Mouse (Mus musculus) kidney, embryonic 15.5 days (tissue): Measurements from ENCODE around the gene Supt20. TPM values are rescaled to one million over a fixed set of nuclear protein-coding genes. Genes with fewer than 3 reads are reported as not detected.
"Not testable (repeated sequence)": the region's sequence is repeated elsewhere in the genome, so short reads cannot be mapped to it uniquely, and the experiment has no call there.

ENCODE experiments used
- ATAC-seq: fragments of 200-750 bp; cut with Nextera tagmentation; replicated peaks from 2 replicates; pipeline ENCODE4 v1.8.0; 2017; ENCODE audit warnings: moderate TSS enrichment; ENCODE audit not compliant: low FRiP score
- H3K27ac ChIP-seq: fragments of 300-500 bp; sonication (generic); 2 replicates; pipeline ENCODE4 v1.5.1; 2015; ENCODE audit warnings: mild to moderate bottlenecking, inconsistent platforms
- H3K27me3 ChIP-seq: fragments of 300-500 bp; sonication (generic); 2 replicates; pipeline ENCODE4 v1.6.1; 2015; ENCODE audit warnings: inconsistent platforms
- H3K36me3 ChIP-seq: fragments of 300-500 bp; sonication (generic); 2 replicates; pipeline ENCODE4 v1.6.1; 2015; ENCODE audit warnings: inconsistent platforms
- H3K4me1 ChIP-seq: fragments of 300-500 bp; sonication (generic); 2 replicates; pipeline ENCODE4 v1.6.1; 2015; ENCODE audit warnings: inconsistent platforms
- H3K4me2 ChIP-seq: fragments of 300-500 bp; sonication (generic); 2 replicates; pipeline ENCODE4 v1.6.1; 2015; ENCODE audit warnings: moderate library complexity, mild to moderate bottlenecking, inconsistent platforms
- H3K4me3 ChIP-seq: fragments of 300-500 bp; sonication (generic); replicated peaks from 2 replicates; pipeline ENCODE4 v1.5.1; 2015; ENCODE audit warnings: mild to moderate bottlenecking, inconsistent platforms
- H3K9ac ChIP-seq: fragments of 300-500 bp; sonication (generic); 2 replicates; pipeline ENCODE4 v1.6.1; 2015; ENCODE audit warnings: mild to moderate bottlenecking, inconsistent platforms
- H3K9me3 ChIP-seq: fragments of 300-500 bp; sonication (generic); replicated peaks from 2 replicates; pipeline ENCODE4 v1.6.1; 2016; ENCODE audit warnings: inconsistent platforms
- WGBS: fragments of 180-500 bp; shearing (Covaris S2); methylation state at CpG from one replicate; pipeline ENCODE4 v1.1.7; 2015; ENCODE audit warnings: mixed read lengths; 5-methylcytosine and 5-hydroxymethylcytosine counted together
- polyA plus RNA-seq: library from polyadenylated mRNA; unstranded; fragments of >200 nt; fragmentation: Nextera tagmentation; extraction: Ambion mirVana; gene quantifications from 2 replicates; pipeline ENCODE4 v1.2.1, GENCODE M21; 2015

The Supt20 gene
- polyA plus RNA-seq, 1 experiment from 2014 or later: 115 TPM

DNA sequence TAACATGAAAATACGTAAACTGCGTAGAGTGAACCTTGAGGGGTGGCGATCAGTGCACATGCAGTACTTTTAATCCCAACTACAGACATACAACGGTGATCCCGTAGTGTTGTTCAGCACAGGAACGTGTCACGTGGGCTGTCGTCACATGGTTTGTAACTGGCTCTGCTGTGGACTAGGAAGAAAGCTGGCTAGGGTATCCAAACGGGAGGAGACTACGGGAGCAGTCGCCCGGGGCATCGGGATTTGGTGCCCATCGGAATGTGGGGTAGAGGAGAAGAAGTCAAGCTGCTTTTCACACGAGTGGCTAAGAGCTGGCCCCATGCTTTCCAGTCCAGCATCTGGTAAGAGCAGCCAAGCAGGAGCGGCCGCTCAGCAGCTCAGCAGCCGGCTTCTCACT is 71.8 kb downstream of the Supt20 start:
- H3K27ac ChIP-seq: no peak overlapping the region
- ATAC-seq: no peak
- H3K4me1 ChIP-seq: 0 out of 2 replicates have a peak, but pooled peaks cover 9% of the 10 kb centered on the region
- peak overlapping the region; percentile 39 for H3K4me2 ChIP-seq
- H3K27me3 ChIP-seq: no peaks in the 10 kb centered on the region
- H3K9ac ChIP-seq: no peak overlapping the region
- H3K9me3 ChIP-seq: no peaks in the 10 kb centered on the region
- no peaks in the 10 kb centered on the region for H3K36me3 ChIP-seq
- H3K4me3 ChIP-seq: peak overlapping the region; percentile 13; the same call in 1 of the 2 replicates
- 70% methylated on average over 18 of the region's 18 CpGs for WGBS

DNA sequence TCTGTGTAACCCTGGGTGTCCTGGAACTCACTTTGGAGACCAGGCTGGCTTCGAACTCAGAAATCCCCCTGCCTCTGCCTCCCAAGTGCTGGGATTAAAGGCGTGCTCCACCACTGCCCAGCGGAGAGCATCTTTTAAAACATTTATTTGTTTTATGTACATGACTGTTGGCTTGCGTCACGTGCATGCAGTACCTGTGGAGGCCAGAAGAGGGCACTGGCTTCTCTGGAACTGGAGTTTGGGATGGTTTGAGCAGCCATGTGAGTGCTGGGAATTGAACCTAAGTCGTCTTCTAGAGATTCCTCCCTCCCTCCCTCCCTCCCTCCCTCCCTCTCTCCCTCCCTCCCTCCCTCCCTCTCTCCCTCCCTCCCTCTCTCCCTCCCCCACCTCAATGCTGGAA is 72.9 kb downstream of the Supt20 start:
- H3K27me3 ChIP-seq, H3K4me2 ChIP-seq, ATAC-seq, H3K9me3 ChIP-seq, H3K9ac ChIP-seq, H3K4me3 ChIP-seq, H3K36me3 ChIP-seq, H3K4me1 ChIP-seq, H3K27ac ChIP-seq: not testable (repeated sequence)
- WGBS: 93% methylated on average over 6 of the region's 6 CpGs

DNA sequence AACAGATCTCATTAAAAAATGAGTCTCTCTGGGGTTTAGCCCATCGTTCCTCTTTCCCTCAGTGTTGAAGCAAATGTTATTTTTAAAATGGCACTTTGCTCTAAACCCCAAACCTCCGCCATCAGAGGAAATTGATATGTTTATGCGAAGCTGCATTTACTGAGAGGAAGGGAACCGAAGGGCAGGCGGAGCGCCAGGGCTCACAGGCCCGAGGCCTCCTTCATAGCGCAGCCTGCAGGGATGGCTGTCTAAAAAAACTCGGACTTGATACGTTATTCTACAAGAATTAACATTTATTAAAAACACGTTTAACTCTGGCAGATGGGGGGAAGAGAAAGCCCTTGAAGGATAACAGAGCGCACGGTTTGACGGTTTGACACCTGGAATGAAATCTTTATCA is 73.4 kb downstream of the Supt20 start:
- 0 out of 2 replicates have a peak, but pooled peaks cover 5% of the 10 kb centered on the region for H3K4me1 ChIP-seq
- H3K4me3 ChIP-seq: no peak overlapping the region
- H3K9me3 ChIP-seq: no peaks in the 10 kb centered on the region
- 78% methylated on average over 14 of the region's 14 CpGs for WGBS
- no peak overlapping the region for H3K4me2 ChIP-seq
- no peak for ATAC-seq
- H3K27me3 ChIP-seq: no peaks in the 10 kb centered on the region
- no peaks in the 10 kb centered on the region for H3K36me3 ChIP-seq
- no peak overlapping the region for H3K9ac ChIP-seq
- no peak overlapping the region for H3K27ac ChIP-seq

DNA sequence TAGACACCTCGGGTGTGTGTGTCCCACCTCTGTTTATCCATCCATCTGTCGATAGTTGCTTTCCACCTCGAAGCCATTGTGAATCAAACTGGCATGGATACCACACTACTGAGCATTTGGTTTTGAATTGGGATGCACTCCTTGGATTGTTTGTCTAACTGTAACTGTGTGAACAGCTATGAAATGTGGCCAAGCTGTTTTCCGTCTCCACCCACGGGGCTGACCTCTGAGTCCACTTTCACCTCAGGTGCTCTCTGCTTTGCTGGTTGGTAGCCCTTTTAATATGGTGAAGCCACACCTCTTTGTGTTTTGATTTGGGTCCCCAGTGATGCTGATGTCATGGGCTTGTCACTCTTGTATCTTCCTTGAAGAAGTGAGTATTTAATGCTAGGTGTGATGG is 74.2 kb downstream of the Supt20 start:
- WGBS: 77% methylated on average over 5 of the region's 5 CpGs
- no peak for ATAC-seq
- no peaks in the 10 kb centered on the region for H3K36me3 ChIP-seq
- no peak overlapping the region for H3K4me3 ChIP-seq
- no peaks in the 10 kb centered on the region for H3K9me3 ChIP-seq
- H3K27ac ChIP-seq: no peak overlapping the region
- 0 out of 2 replicates have a peak, but pooled peaks cover 2% of the 10 kb centered on the region for H3K4me1 ChIP-seq
- H3K4me2 ChIP-seq: no peak overlapping the region
- no peak overlapping the region for H3K9ac ChIP-seq
- no peaks in the 10 kb centered on the region for H3K27me3 ChIP-seq

DNA sequence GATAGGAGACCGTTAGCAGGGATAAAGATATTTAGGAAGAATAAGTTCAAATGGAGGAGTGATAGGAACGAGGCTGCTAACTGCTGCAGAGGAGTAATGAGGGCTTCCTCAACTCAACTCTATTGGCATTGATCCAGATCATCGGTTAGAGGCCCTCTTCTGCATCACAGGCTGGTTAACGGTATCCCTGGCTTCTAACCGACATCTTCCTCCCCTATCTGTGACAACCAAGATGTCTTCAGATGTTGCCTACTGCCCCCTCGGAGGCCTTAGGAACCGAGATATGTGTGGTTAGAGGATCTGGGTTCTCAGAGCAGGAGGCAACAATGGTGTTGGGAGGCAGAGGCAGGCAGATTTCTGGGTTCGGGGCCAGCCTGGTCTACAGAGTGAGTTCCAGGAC is 76.0 kb downstream of the Supt20 start:
- WGBS: 84% methylated on average over 8 of the region's 8 CpGs
- no peak for ATAC-seq
- Histone ChIP-seq H3K4me1 (0 out of 2 replicates have a peak, but pooled peaks cover 2% of the 10 kb centered on the region), H3K4me2 (no peak overlapping the region), H3K27me3 (no peaks in the 10 kb centered on the region), H3K36me3 (no peaks in the 10 kb centered on the region), H3K9me3 (no peaks in the 10 kb centered on the region), H3K9ac (no peak overlapping the region), H3K4me3 (no peak overlapping the region), H3K27ac (no peak overlapping the region)

DNA sequence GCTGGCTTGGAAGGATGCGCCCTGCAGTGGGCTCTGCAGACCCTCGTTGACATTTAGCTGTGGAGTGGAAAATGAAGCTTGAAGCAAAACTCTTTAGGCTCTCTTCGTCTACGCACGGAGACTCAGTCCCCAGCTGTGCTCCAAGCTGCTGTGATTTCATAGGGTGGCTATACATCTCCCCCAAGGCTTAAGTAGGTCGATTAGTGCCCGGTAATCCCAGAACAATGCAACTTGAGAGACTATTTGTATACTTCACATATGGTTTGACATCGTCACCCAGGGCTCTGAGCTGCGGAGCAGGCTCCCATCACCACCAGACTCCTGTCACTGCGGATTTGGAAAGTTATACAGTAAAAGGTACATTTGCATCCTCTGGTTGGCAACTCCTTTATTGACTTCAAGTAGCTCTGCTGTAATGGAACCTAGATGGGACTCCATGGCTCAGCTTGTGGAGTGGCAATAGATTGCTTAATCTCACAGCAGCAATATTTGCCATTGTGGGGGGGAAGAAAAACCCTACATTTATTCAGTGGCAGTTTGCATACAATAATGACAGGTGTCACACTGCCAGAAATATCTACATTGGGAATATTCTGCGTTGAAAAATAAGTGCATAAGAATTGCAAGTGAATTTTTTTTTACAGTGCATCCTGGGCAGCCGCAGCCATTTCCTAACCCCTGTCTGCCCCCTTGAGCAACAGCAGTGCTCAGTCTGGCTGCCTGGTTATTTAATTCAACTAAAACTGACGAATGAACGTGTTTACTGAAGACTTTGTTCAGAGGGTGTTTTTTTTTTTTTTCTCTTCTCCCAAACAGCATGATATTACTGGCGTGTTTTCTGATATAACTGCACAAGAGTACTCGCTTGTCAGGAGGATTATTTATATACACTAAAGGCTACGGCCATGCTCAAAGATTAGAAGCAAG is 77.0 kb downstream of the Supt20 start:
- no peak overlapping the region for H3K4me2 ChIP-seq
- no peaks in the 10 kb centered on the region for H3K27me3 ChIP-seq
- no peak overlapping the region for H3K9ac ChIP-seq
- 74% methylated on average over 17 of the region's 17 CpGs for WGBS
- H3K9me3 ChIP-seq: no peaks in the 10 kb centered on the region
- H3K27ac ChIP-seq: no peak overlapping the region
- no peaks in the 10 kb centered on the region for H3K4me1 ChIP-seq
- no peak overlapping the region for H3K4me3 ChIP-seq
- no peaks in the 10 kb centered on the region for H3K36me3 ChIP-seq
- no peak for ATAC-seq

DNA sequence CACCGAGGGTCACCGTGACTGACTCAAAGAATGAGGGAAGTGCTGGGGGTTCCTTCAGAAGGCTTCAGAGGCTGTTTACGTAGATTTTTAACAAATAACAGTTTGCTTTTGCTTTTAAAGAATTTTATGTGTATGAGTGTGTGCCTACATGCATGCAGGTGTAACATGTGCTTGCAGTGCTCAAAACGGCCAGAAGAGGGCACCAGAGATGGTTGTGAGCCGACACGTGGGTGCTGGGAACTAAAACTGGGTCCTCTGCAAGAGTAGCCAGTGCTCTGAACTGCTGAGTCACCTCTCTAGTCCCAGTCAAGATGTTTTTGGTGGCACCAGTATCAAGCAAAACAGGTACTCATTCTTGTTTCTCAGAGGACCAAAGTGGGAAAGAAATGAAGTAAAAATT is 81.0 kb downstream of the Supt20 start:
- no peaks in the 10 kb centered on the region for H3K27me3 ChIP-seq
- H3K4me1 ChIP-seq: peaks cover 2% of the 10 kb centered on the region; the same call in 1 of the 2 replicates
- H3K9me3 ChIP-seq: no peaks in the 10 kb centered on the region
- no peak overlapping the region for H3K4me2 ChIP-seq
- no peaks in the 10 kb centered on the region for H3K36me3 ChIP-seq
- 84% methylated on average over 6 of the region's 6 CpGs for WGBS
- H3K4me3 ChIP-seq: no peak overlapping the region
- no peak overlapping the region for H3K27ac ChIP-seq
- no peak for ATAC-seq
- no peak overlapping the region for H3K9ac ChIP-seq

DNA sequence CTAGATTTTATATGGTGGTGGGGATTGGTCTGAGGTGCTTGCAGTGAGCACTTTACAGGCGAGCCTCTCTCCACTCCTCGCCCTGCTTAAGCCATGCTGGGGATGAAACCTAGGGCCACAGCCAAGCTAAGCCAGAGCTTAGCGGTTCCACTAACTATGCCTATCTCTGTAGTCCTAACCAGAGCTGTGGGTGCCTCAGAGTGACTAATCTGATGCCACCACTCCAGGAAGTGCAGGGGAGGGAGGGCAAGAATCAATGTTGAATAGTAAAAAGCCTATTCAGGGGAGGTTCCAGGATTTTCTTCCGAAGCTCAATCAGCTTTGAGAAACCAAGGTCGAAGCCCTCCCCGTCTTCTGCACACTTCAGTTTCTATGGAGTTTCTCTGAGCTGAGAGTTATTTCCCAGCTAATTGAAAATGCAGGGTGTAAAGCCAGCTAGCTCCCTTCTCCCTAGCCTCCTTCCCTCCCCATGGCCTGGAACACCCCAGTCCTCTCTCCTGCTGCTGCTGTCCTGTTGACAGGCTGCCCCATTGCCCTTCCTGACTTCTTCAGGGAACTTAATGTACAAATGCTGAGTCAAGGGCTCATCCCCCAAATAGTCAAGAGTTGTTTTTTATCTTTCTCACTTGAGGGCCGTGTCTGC is 83.5 kb downstream of the Supt20 start:
- WGBS: 69% methylated on average over 7 of the region's 7 CpGs
- no peak overlapping the region for H3K4me3 ChIP-seq
- no peak overlapping the region for H3K4me2 ChIP-seq
- H3K4me1 ChIP-seq: peaks cover 2% of the 10 kb centered on the region; the same call in 1 of the 2 replicates
- no peaks in the 10 kb centered on the region for H3K27me3 ChIP-seq
- H3K9ac ChIP-seq: no peak overlapping the region
- ATAC-seq: no peak
- no peaks in the 10 kb centered on the region for H3K36me3 ChIP-seq
- H3K27ac ChIP-seq: no peak overlapping the region
- no peaks in the 10 kb centered on the region for H3K9me3 ChIP-seq

Other genes starting within 250 kb of the Supt20 start
- 1.5 TPM in 1 of 2 replicates, not detected in the other for gene Gm21958, start 21.5 kb downstream of the Supt20 start, polyA plus RNA-seq
- 142 and 144 TPM in 2 replicates for gene Exosc8, start 42.6 kb downstream of the Supt20 start, polyA plus RNA-seq
- 59.6 and 59.7 TPM in 2 replicates for gene Alg5, start 42.7 kb downstream of the Supt20 start, polyA plus RNA-seq
- gene Smad9, start 62.8 kb downstream of the Supt20 start, polyA plus RNA-seq: 1.4 and 1.5 TPM in 2 replicates
- 32.5 and 36.1 TPM in 2 replicates for gene Rfxap, start 115.0 kb downstream of the Supt20 start, polyA plus RNA-seq
- gene Sertm1, start 223.1 kb downstream of the Supt20 start, polyA plus RNA-seq: 0.12 TPM in 1 of 2 replicates, not detected in the other